Mouse (Mus musculus) small intestine, adult 2 months (tissue): ENCODE measurements around the gene Elane.

Source experiments
- CTCF ChIP-seq: fragments of 200-500 bp; IDR thresholded peaks from 2 replicates; pipeline ENCODE4 v1.5.1; 2012; ENCODE audit warnings: low read depth, mild to moderate bottlenecking, control low read depth, inconsistent platforms, low read length, moderate library complexity, mixed read lengths; ENCODE audit not compliant: insufficient replicate concordance, insufficient read length; ENCODE audit errors: extremely low read depth
- POLR2A ChIP-seq: fragments of 200-500 bp; IDR thresholded peaks from 2 replicates; pipeline ENCODE4 v1.6.1; 2012; ENCODE audit warnings: low read depth, mild to moderate bottlenecking, control low read depth, inconsistent platforms, low read length, moderate library complexity

DNA sequence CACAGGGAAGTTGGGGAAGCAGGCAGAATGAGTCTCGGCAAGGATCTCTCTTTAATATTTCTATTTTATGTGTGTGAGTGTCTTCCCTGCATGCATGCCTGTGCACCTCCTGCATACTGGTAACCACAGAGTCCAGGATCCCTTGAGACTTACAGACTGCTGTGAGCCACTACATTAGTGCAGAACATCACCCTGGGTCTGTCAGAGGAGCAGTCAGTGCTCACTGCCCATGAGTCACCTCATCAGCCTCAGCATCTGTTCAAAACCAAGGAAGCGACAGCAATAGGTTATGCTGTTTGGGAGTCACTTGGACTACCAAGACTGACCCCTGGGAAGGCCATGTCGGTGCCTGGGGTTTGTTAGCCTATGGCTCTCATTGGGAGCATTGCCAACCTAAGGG is 43.7 kb upstream of the Elane start:
- TF ChIP-seq CTCF = no peak
- no peak for TF ChIP-seq POLR2A
